Mouse (Mus musculus) forebrain, postnatal 0 days (tissue): ENCODE data around the gene Syt3. TPM values are rescaled to one million over a fixed set of nuclear protein-coding genes. Genes with fewer than 3 reads are reported as not detected.

Experiments used
- ATAC-seq: fragments of 200-750 bp; cut with Nextera tagmentation; 2 replicates; pipeline ENCODE4 v1.8.0; 2017; ENCODE audit warnings: mild to moderate bottlenecking, moderate library complexity
- DNase-seq: peaks from one replicate; pipeline ENCODE4 v3.0.0-alpha.2; 2015
- H3K27ac ChIP-seq: fragments of 300-500 bp; sonication (generic); 2 replicates; pipeline ENCODE4 v1.5.1; 2014; ENCODE audit warnings: low read depth, mild to moderate bottlenecking, antibody characterized with exemption, low read length, moderate library complexity, mixed read lengths
- H3K27me3 ChIP-seq: fragments of 300-500 bp; sonication (generic); 2 replicates; pipeline ENCODE4 v1.6.1; 2014; ENCODE audit warnings: mild to moderate bottlenecking, low read length, mixed read lengths; ENCODE audit not compliant: insufficient read depth
- H3K36me3 ChIP-seq: fragments of 300-500 bp; sonication (generic); 2 replicates; pipeline ENCODE4 v1.6.1; 2014; ENCODE audit warnings: mild to moderate bottlenecking, moderate library complexity; ENCODE audit not compliant: insufficient read depth
- H3K4me1 ChIP-seq: fragments of 300-500 bp; sonication (generic); 2 replicates; pipeline ENCODE4 v1.6.1; 2014; ENCODE audit warnings: antibody characterized with exemption; ENCODE audit not compliant: insufficient read depth
- H3K4me2 ChIP-seq: fragments of 300-500 bp; sonication (generic); 2 replicates; pipeline ENCODE4 v1.6.1; 2014; ENCODE audit warnings: low read depth, mild to moderate bottlenecking, moderate library complexity
- H3K4me3 ChIP-seq: fragments of 300-500 bp; sonication (generic); 2 replicates; pipeline ENCODE4 v1.5.1; 2014; ENCODE audit warnings: low read depth, low read length, mixed read lengths
- H3K9ac ChIP-seq: fragments of 300-500 bp; sonication (generic); 2 replicates; pipeline ENCODE4 v1.6.1; 2014; ENCODE audit warnings: mild to moderate bottlenecking
- H3K9me3 ChIP-seq: fragments of 300-500 bp; sonication (generic); 2 replicates; pipeline ENCODE4 v1.6.1; 2016; ENCODE audit warnings: low read length
- CTCF ChIP-seq: sonication (generic); IDR thresholded peaks from 2 replicates; pipeline ENCODE4 v1.5.1; 2016; ENCODE audit warnings: antibody characterized with exemption, control low read depth, low read depth
- WGBS: fragments of 180-500 bp; shearing (Covaris S2); extraction: QIAGEN DNeasy Blood & Tissue Kit; methylation state at CpG from one replicate; pipeline ENCODE4 v1.1.7; 2014; 5-methylcytosine and 5-hydroxymethylcytosine counted together
- polyA plus RNA-seq: library from polyadenylated mRNA; unstranded; fragments of >200 nt; fragmentation: Nextera tagmentation; extraction: Ambion mirVana; gene quantifications from 2 replicates; pipeline ENCODE4 v1.2.1, GENCODE M21; 2015
- total RNA-seq: library from RNA; depleted of rRNA; stranded (reverse); fragments of >200 nt; gene quantifications from 2 replicates; pipeline ENCODE4 v1.2.3, GENCODE M21; 2014

The Syt3 gene
- total and polyA plus RNA-seq, 2 experiments from 2014 or later = 55.0 to 77.2 TPM

DNA sequence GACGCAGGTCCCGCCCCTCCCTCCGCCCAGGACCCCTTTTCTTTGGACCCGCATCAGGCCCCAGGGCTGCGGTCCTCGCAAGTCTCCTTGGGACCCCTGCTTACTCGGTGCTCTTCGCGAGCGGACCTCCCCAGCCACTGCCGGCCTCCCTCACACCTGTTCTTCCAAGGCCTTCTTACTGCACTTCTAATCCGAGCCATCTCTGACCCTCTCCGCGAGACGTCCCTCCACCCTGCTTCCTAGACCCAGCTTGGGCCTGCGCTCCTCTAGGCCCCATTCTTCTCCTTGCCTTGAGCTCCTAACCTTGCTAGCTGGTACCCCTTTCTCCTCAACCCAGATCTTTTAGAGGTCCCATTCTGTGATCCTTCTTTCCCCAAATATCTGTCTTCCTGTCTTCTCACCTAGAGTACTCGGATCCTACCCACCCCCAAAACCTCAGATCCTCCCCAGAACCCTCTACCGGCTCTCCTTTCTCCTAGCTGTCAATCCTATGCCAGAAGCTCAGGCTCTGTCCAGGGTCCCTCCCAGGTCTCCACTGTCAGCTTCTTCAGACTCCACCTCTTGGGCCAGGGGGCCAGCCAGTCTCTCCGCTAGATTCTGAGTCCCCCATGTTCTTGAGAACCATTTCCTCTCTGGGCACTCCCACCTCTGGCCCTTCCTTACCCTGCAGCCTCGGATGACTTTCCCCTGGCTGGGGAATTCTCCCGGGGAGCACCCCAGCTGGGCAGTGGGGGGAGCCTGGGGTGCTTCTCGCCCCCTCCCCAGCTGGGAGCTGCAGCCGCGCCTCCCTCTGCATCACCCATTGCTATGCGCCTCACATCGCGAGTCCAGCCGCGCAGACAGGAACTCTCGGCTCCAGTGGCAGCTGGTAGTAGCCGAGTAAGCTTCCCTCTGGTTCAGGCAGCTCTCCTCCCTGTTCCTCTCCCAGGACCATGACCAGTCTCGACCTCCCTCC lies 45.9 kb downstream of the Syt3 start:
- 3% methylated on average over 32 of the region's 32 CpGs for WGBS
- Histone ChIP-seq H3K4me1 (peaks cover 17% of the 10 kb centered on the region; the same call in 1 of the 2 replicates), H3K4me2 (peak overlapping the region; percentile 91), H3K9ac (peak overlapping the region; percentile 97), H3K9me3 (no peaks in the 10 kb centered on the region), H3K4me3 (peak overlapping the region; percentile 75), H3K27ac (peak overlapping the region; percentile 97), H3K36me3 (peaks cover 4% of the 10 kb centered on the region; the same call in 1 of the 2 replicates), H3K27me3 (no peaks in the 10 kb centered on the region)
- peak; percentile 27 for ATAC-seq
- peak; percentile 66 for DNase-seq
- no peak for TF ChIP-seq CTCF

DNA sequence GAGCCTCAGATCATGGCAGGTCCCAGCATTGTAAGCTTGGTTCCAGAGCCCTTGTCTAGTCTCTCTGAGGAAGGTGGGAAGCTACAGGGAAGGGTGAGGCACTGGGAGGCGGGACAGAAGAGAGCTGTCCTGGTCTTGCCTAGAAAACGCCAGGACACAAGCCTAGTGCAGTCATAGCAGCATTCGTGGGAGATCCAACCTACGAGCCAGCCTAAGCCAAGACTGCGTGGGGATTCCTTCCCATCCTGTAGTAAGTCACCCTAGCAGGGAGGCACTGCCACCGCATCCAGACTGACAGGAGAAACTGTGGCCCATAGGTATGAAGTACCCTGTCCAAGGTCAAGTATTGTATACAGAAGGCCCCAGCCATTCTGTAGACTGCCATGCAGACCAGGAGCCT lies 48.6 kb downstream of the Syt3 start:
- H3K27ac ChIP-seq = no peak overlapping the region

DNA sequence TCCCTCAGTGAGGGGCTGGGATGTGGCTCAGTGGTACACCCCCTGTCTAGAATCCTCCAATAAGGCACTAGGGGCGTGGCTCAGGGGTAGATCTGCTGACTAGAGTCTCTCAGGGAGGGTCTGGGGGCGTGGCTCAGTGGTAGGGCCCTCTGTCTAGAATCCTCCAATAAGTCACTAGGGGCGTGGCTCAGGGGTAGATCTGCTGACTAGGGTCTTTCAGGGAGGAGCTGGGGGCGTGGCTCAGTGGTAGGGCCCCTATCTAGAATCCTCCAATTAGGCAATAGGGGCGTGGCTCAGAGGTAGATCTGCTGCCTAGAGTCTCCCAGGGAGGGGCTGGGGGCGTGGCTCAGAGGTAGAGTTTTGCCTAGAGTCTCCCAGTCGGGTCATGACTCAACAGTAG lies 49.5 kb downstream of the Syt3 start:
- Histone ChIP-seq H3K9me3 (no peaks in the 10 kb centered on the region), H3K4me3 (no peak overlapping the region), H3K4me1 (peaks cover 13% of the 10 kb centered on the region; the same call in 1 of the 2 replicates), H3K9ac (no peak overlapping the region), H3K27ac (no peak overlapping the region), H3K27me3 (no peaks in the 10 kb centered on the region), H3K36me3 (peaks cover 12% of the 10 kb centered on the region; the same call in 1 of the 2 replicates), H3K4me2 (no peak overlapping the region)
- peak; percentile 65 for ATAC-seq
- 14% methylated on average over 7 of the region's 7 CpGs for whole genome bisulfite sequencing
- peak; percentile 78 for DNase-seq
- no peak for TF ChIP-seq CTCF

More for the DNA sequence above, 48.6 kb downstream of the Syt3 start:
- WGBS = 73% methylated on average over 6 of the region's 6 CpGs
- DNase-seq (no peak), ATAC-seq (no peak)
- TF ChIP-seq CTCF = no peak
- H3K27me3 ChIP-seq = no peaks in the 10 kb centered on the region
- H3K9me3 ChIP-seq = no peaks in the 10 kb centered on the region
- no peak overlapping the region for H3K4me3 ChIP-seq
- H3K4me1 ChIP-seq = peaks cover 15% of the 10 kb centered on the region; the same call in 1 of the 2 replicates
- peaks cover 12% of the 10 kb centered on the region; the same call in 1 of the 2 replicates for H3K36me3 ChIP-seq
- no peak overlapping the region for H3K9ac ChIP-seq
- H3K4me2 ChIP-seq = no peak overlapping the region

DNA sequence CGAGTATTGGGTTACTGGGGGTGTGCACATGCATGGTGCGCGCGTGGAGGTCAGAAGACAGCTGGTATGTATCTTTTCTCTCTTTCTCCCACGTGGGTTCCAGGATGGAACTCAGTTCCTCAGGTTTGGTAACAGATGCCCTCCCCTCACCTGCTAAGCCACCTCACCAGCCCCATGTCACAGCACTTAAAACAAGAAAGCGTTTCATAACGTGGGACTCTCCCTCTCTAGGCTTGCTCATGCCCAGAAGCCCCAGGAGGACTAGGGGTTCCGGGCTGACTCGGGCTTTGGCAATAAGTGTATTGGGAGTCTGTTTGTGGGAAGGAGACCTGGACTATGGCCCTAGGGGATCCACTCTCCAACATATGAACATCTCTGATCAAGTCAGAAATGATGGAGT lies 50.2 kb downstream of the Syt3 start:
- DNase-seq (no peak), ATAC-seq (no peak)
- Histone ChIP-seq H3K4me3 (no peak overlapping the region), H3K4me2 (no peak overlapping the region), H3K9ac (no peak overlapping the region), H3K4me1 (peaks cover 13% of the 10 kb centered on the region; the same call in 1 of the 2 replicates), H3K27me3 (no peaks in the 10 kb centered on the region), H3K9me3 (no peaks in the 10 kb centered on the region), H3K27ac (no peak overlapping the region), H3K36me3 (peaks cover 12% of the 10 kb centered on the region; the same call in 1 of the 2 replicates)
- TF ChIP-seq CTCF = no peak
- WGBS = 82% methylated on average over 9 of the region's 9 CpGs

DNA sequence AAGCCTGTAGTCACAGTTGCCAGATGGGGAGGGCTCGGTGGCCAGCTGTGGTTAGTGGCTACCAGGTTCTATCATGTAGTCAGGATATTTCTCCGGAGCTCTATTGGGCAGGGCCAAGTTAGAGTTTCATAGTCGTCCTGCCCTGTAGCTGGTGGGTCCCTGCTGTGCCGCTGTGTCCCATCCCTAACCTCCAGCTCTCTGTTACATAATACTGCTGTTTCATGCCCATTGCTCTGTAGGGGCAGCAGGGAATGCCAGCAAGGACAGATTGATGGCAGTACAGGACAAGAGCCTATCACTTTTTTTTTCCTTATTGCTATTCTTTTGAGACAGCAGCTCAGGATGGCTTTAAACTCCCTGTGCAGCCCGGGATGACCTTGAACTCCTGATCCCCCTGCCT lies 51.9 kb downstream of the Syt3 start:
- no peak for DNase-seq
- Histone ChIP-seq H3K4me1 (peaks cover 15% of the 10 kb centered on the region; the same call in 1 of the 2 replicates), H3K4me2 (no peak overlapping the region), H3K27me3 (no peaks in the 10 kb centered on the region), H3K9ac (no peak overlapping the region), H3K27ac (no peak overlapping the region), H3K4me3 (no peak overlapping the region), H3K9me3 (no peaks in the 10 kb centered on the region), H3K36me3 (peaks cover 12% of the 10 kb centered on the region; the same call in 1 of the 2 replicates)
- no peak for TF ChIP-seq CTCF
- WGBS = 77% methylated on average over 5 of the region's 5 CpGs
- ATAC-seq = no peak

DNA sequence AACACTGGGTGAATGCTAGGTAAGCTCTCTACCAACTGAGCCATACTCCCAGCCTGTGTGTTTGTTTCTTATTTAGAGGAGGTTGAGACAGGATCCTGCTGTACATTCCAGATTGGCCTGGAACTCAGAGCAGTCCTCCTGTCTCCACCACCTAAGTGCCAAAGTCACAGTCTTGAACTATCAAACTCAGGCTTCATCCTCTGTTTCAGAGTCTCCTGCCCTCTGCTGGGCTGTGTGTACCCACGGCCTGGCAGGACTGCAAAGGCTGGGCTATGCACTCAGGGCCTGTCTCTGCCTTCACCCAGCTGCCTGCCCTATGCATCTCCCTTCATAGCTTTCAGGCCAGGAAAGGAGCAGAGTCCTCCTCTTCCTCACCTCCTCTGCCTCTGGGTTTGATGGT lies 52.4 kb downstream of the Syt3 start:
- peaks cover 12% of the 10 kb centered on the region; the same call in 1 of the 2 replicates for H3K4me1 ChIP-seq
- no peaks in the 10 kb centered on the region for H3K27me3 ChIP-seq
- DNase-seq = no peak
- no peaks in the 10 kb centered on the region for H3K9me3 ChIP-seq
- peaks cover 12% of the 10 kb centered on the region; the same call in 1 of the 2 replicates for H3K36me3 ChIP-seq
- TF ChIP-seq CTCF = peak; percentile 53
- no peak overlapping the region for H3K9ac ChIP-seq
- 12% methylated on average over 1 of the region's 1 CpGs for WGBS
- H3K27ac ChIP-seq = no peak overlapping the region
- ATAC-seq = no peak
- H3K4me3 ChIP-seq = no peak overlapping the region
- no peak overlapping the region for H3K4me2 ChIP-seq

DNA sequence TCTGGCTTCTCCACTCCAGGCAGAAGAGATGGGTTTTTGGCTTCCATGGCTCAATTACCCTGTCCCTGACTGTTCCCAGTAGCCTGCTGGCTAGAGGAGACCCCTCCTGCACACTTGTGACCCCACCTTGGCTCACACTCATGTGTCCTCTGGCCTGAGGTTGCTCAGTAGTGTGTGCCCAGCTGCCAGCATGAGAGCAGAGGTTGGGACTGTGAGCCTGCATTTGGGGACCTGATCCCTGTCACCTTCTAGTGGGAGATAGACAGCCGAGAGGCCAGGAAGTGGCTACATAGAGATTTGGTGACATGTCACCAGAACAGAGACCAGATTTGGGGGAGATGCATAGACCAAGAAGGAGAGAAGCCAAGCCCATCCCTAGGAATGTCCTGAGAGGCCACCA lies 53.3 kb downstream of the Syt3 start:
- H3K36me3 ChIP-seq = peaks cover 12% of the 10 kb centered on the region; the same call in 1 of the 2 replicates
- H3K27ac ChIP-seq = no peak overlapping the region
- H3K9ac ChIP-seq = no peak overlapping the region
- no peak overlapping the region for H3K4me2 ChIP-seq
- TF ChIP-seq CTCF = no peak
- no peaks in the 10 kb centered on the region for H3K27me3 ChIP-seq
- DNase-seq (no peak), ATAC-seq (no peak)
- 0 out of 2 replicates have a peak, but pooled peaks cover 6% of the 10 kb centered on the region for H3K4me1 ChIP-seq
- WGBS = 91% methylated on average over 1 of the region's 1 CpGs
- no peak overlapping the region for H3K4me3 ChIP-seq
- H3K9me3 ChIP-seq = no peaks in the 10 kb centered on the region
